Mouse (Mus musculus) erythroid progenitor cell, adult 5-6 weeks (primary cell): ENCODE data around the gene Zdhhc17. TPM values are rescaled to one million over a fixed set of nuclear protein-coding genes. Genes with fewer than 3 reads are reported as not detected.

Source experiments
- ATAC-seq: replicated peaks from 2 replicates; pipeline ENCODE4 v1.8.0; 2016; ENCODE audit warnings: moderate number of reproducible peaks, mild to moderate bottlenecking, moderate TSS enrichment, inconsistent platforms; ENCODE audit not compliant: poor library complexity, low FRiP score, severe bottlenecking
- total RNA-seq, 2 experiments: library from RNA; stranded (forward) in 1 of 2; stranded (reverse) in 1 of 2; fragments of 150-400 nt in 1 of 2; fragments of 186-747, 209-891 nt in 1 of 2; gene quantifications; 2 replicates each; pipeline versions ENCODE4 v1.2.3 to v1.2.4; 2015 to 2017; ENCODE audit warnings: low replicate concordance in 2 of 2

Zdhhc17 gene
- total RNA-seq, 2 experiments from 2014 or later = 4.6 to 9.6 TPM

- ATAC-seq = no peak
These were observed 2.3 kb downstream of the Zdhhc17 start for GRCm38 (mm10) chr10:111007687-111008086.

GRCm38 (mm10) chr10:111005611-111006488 lies 4.1 kb downstream of the Zdhhc17 start:
- peak; percentile 41; the same call in 1 of the 2 replicates for ATAC-seq

GRCm38 (mm10) chr10:111004220-111004619 lies 5.7 kb downstream of the Zdhhc17 start:
- ATAC-seq = no peak

GRCm38 (mm10) chr10:110999201-110999600 lies 10.7 kb downstream of the Zdhhc17 start:
- ATAC-seq = no peak

GRCm38 (mm10) chr10:110997180-110997579 lies 12.8 kb downstream of the Zdhhc17 start:
- ATAC-seq = no peak

- ATAC-seq = no peak
These were observed 15.2 kb downstream of the Zdhhc17 start for GRCm38 (mm10) chr10:110994761-110995160.

- no peak for ATAC-seq
These were observed 16.7 kb downstream of the Zdhhc17 start for GRCm38 (mm10) chr10:110993249-110993648.

- peak; percentile 74 for ATAC-seq
These were observed 17.9 kb downstream of the Zdhhc17 start for GRCm38 (mm10) chr10:110992047-110992431.

GRCm38 (mm10) chr10:110991307-110992046 lies 18.5 kb downstream of the Zdhhc17 start:
- ATAC-seq = peak; percentile 44; the same call in 1 of the 2 replicates

GRCm38 (mm10) chr10:110989729-110990128 lies 20.2 kb downstream of the Zdhhc17 start:
- ATAC-seq = no peak

GRCm38 (mm10) chr10:110986682-110987081 lies 23.3 kb downstream of the Zdhhc17 start:
- ATAC-seq = no peak

- no peak for ATAC-seq
These were observed 27.2 kb downstream of the Zdhhc17 start for GRCm38 (mm10) chr10:110982771-110983170.

- no peak for ATAC-seq
These were observed 29.5 kb downstream of the Zdhhc17 start for GRCm38 (mm10) chr10:110980441-110980840.

- no peak for ATAC-seq
These were observed 30.5 kb downstream of the Zdhhc17 start for GRCm38 (mm10) chr10:110979431-110979830.

- no peak for ATAC-seq
These were observed 32.6 kb downstream of the Zdhhc17 start for GRCm38 (mm10) chr10:110977379-110977778.

- ATAC-seq = peak; percentile 60
These were observed 33.9 kb downstream of the Zdhhc17 start for GRCm38 (mm10) chr10:110976046-110976445.

GRCm38 (mm10) chr10:110974885-110975284 lies 35.1 kb downstream of the Zdhhc17 start:
- no peak for ATAC-seq

- ATAC-seq = no peak
These were observed 35.5 kb downstream of the Zdhhc17 start for GRCm38 (mm10) chr10:110974463-110974862.

- no peak for ATAC-seq
These were observed 37.9 kb downstream of the Zdhhc17 start for GRCm38 (mm10) chr10:110971998-110972397.

- no peak for ATAC-seq
These were observed 38.5 kb downstream of the Zdhhc17 start for GRCm38 (mm10) chr10:110971483-110971882.

- ATAC-seq = no peak
These were observed 38.9 kb downstream of the Zdhhc17 start for GRCm38 (mm10) chr10:110971044-110971443.
